Mouse (Mus musculus) ES-E14 (cell line): ENCODE measurements around the gene Rrm1. TPM values are rescaled to one million over a fixed set of nuclear protein-coding genes. Genes with fewer than 3 reads are reported as not detected.

Experiments used
- DNase-seq: peaks from one replicate; pipeline ENCODE4 v3.0.0-alpha.2; 2013; ENCODE audit warnings: low read depth, low spot score
- H3K27ac ChIP-seq: 2 replicates; pipeline ENCODE4 v1.5.1; 2012; ENCODE audit warnings: low read depth, mild to moderate bottlenecking, low read length, moderate library complexity, mixed read lengths; ENCODE audit not compliant: poor library complexity, insufficient read depth, severe bottlenecking
- H3K36me3 ChIP-seq: 2 replicates; pipeline ENCODE4 v1.6.1; 2012; ENCODE audit warnings: mild to moderate bottlenecking, low read length, moderate library complexity, mixed read lengths; ENCODE audit not compliant: control insufficient read depth, poor library complexity, insufficient read depth, severe bottlenecking
- H3K4me1 ChIP-seq, 2 experiments: fragments of 150-350 bp in 1 of 2; sonication (generic) in 1 of 2; 2 replicates each; pipeline ENCODE4 v1.6.1; 2012; ENCODE audit warnings: low read length in 2 of 2, mild to moderate bottlenecking in 1 of 2, mixed read lengths in 1 of 2; ENCODE audit not compliant: control insufficient read depth in 2 of 2, insufficient read depth in 2 of 2, poor library complexity in 1 of 2
- H3K4me3 ChIP-seq, 2 experiments: fragments of 150-350 bp in 1 of 2; sonication (generic) in 1 of 2; 2 replicates each; pipeline ENCODE4 v1.5.1; 2012; ENCODE audit warnings: low read length in 2 of 2, low read depth in 1 of 2, mild to moderate bottlenecking in 1 of 2, mixed read lengths in 1 of 2; ENCODE audit not compliant: insufficient read depth in 1 of 2, poor library complexity in 1 of 2, severe bottlenecking in 1 of 2
- H3K9ac ChIP-seq: 2 replicates; pipeline ENCODE4 v1.6.1; 2012; ENCODE audit warnings: low read depth, mild to moderate bottlenecking, low read length, mixed read lengths; ENCODE audit not compliant: poor library complexity, insufficient read depth, severe bottlenecking
- H3K9me3 ChIP-seq: fragments of 150-350 bp; sonication (generic); 2 replicates; pipeline ENCODE4 v1.6.1; 2012; ENCODE audit warnings: low read depth, mild to moderate bottlenecking, low read length; ENCODE audit not compliant: control insufficient read depth, insufficient read depth
- CHD2 ChIP-seq: IDR thresholded peaks from 2 replicates; pipeline ENCODE4 v1.6.1; 2014; ENCODE audit warnings: mild to moderate bottlenecking, low read depth, low read length, inconsistent platforms
- HCFC1 ChIP-seq: IDR thresholded peaks from 2 replicates; pipeline ENCODE4 v1.6.1; 2012; ENCODE audit warnings: low read length, inconsistent platforms, borderline replicate concordance; ENCODE audit not compliant: insufficient read depth
- MAFK ChIP-seq: IDR thresholded peaks from 2 replicates; pipeline ENCODE4 v1.6.1; 2014; ENCODE audit warnings: mild to moderate bottlenecking, low read depth, low read length, inconsistent platforms; ENCODE audit not compliant: insufficient read depth
- ZC3H11A ChIP-seq: IDR thresholded peaks from 2 replicates; pipeline ENCODE4 v1.6.1; 2012; ENCODE audit warnings: low read depth, mild to moderate bottlenecking, inconsistent platforms, low read length, borderline replicate concordance
- ZNF384 ChIP-seq: IDR thresholded peaks from 2 replicates; pipeline ENCODE4 v1.6.1; 2012; ENCODE audit warnings: low read depth, low read length, inconsistent platforms
- in situ Hi-C, 2 experiments: fragments of 600-800 bp; cut with MboI; formaldehyde crosslinking; loops; one replicate each; pipeline ENCODE4 v1.15.1; 2025; ENCODE audit warnings: low sequenced_read_pairs in 2 of 2, inconsistent platforms in 1 of 2; ENCODE audit not compliant: unreplicated experiment in 2 of 2
- total RNA-seq: library from RNA; depleted of rRNA; stranded (reverse); fragments of 300-350 nt; gene quantifications from 2 replicates; pipeline ENCODE4 v1.2.3, GENCODE M21; 2012

Gene Rrm1
- total RNA-seq, 1 experiment, result 109 TPM

DNA sequence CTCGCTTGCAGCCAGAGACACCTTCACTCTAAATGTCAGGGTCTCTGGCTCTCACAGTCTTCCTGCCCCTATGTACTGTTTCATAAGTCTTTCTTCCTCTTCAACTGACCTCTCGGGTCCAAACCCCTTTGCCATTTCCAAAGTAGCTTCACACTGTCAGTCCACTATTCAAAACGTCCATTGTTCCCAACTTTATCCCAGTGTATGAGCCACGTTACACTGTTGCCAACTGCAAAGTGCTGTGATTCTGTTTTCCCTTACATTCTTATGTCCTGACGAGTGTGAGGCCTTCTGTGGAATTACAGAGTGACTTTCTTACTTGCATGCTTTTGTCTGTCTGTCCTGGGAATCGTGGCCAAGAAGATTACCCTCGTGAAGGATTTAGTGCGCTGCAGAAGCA is 26.1 kb downstream of the Rrm1 start:
- Histone ChIP-seq H3K4me3 (no peak overlapping the region), H3K36me3 (peaks cover 24% of the 10 kb centered on the region), H3K27ac (no peak overlapping the region), H3K9me3 (no peaks in the 10 kb centered on the region), H3K4me1 (peaks cover 2% of the 10 kb centered on the region in 2 experiments; a peak in 3 of 4 replicates), H3K9ac (no peak overlapping the region)
- TF ChIP-seq ZNF384 (no peak), CHD2 (no peak), MAFK (no peak), ZC3H11A (no peak), HCFC1 (no peak)
- in situ Hi-C loops, result loop anchor here in 1 of 2 experiments (25.0 kb wide), 1 partner anchor 330 kb away; no protein-coding TSS in a partner anchor
- no peak for DNase-seq

DNA sequence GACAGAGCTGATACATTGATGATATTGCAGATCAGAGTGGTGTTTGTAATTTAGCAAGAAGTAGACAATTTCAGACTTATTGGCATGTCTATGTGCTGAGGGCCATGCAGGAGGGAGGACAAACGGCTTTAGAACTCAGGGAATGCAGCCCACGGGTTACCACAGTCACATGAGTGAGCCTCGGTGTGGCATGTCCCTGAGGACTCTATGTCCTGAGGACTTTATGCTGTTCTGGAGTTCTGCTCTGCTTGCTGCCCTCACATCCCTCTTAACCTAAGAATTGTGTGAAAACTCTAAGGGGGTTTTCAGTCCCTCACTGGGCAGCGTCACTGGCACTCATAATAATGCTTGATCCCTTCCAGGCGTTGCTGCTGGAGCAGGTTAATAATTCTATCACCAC is 31.2 kb downstream of the Rrm1 start:
- in situ Hi-C loops, result loop anchor here in 1 of 2 experiments (25.0 kb wide), 1 partner anchor 335 kb away; no protein-coding TSS in a partner anchor
- H3K4me1 ChIP-seq, result peaks cover 3 to 5% of the 10 kb centered on the region in 2 experiments; a peak in 3 of 4 replicates
- H3K4me3 ChIP-seq, result no peak overlapping the region
- H3K9me3 ChIP-seq, result no peaks in the 10 kb centered on the region
- peaks cover 7% of the 10 kb centered on the region for H3K36me3 ChIP-seq
- no peak for DNase-seq
- TF ChIP-seq HCFC1, result no peak
- no peak for TF ChIP-seq MAFK
- no peak for TF ChIP-seq ZNF384
- no peak for TF ChIP-seq CHD2
- no peak for TF ChIP-seq ZC3H11A
- no peak overlapping the region for H3K9ac ChIP-seq
- H3K27ac ChIP-seq, result no peak overlapping the region

DNA sequence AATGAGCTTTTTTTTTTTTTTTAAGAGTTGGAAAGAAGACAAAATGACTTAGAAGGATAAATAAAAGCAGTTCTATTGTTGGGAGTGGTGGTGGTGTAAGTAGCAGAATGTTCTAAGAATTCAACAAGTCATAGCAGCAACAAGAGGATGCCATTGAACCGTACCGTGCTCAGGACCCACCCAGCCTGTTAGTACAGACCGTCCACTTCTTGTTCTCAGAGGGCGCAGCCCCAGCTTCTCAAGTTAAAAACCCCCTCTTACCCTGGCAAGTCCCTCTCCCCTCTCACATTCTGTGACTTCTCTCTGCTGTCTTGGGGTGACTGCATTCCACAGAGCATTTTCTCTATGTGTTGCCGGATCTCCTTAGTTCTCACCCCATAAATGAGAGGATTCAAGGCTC is 35.1 kb downstream of the Rrm1 start:
- in situ Hi-C loops, result no loop called here
- no peak for DNase-seq
- no peak overlapping the region for H3K27ac ChIP-seq
- H3K4me3 ChIP-seq, result no peak overlapping the region
- TF ChIP-seq MAFK (no peak), ZNF384 (no peak), CHD2 (no peak), ZC3H11A (no peak), HCFC1 (no peak)
- H3K36me3 ChIP-seq, result peaks cover 2% of the 10 kb centered on the region; the same call in 1 of the 2 replicates
- H3K9me3 ChIP-seq, result no peaks in the 10 kb centered on the region
- peaks cover 8 to 10% of the 10 kb centered on the region in 2 experiments; a peak in 3 of 4 replicates for H3K4me1 ChIP-seq
- H3K9ac ChIP-seq, result no peak overlapping the region

DNA sequence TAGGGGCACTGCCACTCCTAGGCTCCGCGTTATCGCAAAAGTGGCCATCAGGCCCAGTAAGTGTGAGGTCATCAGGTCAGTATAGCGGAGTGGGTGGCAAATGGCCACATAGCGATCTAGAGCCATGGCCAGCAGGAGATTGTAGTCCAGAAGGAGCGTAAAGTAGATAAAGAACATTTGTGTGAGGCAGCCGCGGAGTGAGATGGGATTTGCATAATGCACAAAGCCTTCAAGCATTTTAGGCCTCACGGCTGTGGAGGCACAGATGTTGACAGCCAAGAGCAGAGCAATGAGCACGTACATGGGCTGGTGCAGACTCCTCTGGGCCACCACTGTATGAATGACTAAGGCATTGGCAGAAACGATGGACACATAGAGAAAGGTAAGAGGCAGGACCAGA is 35.9 kb downstream of the Rrm1 start:
- H3K9me3 ChIP-seq, result no peaks in the 10 kb centered on the region
- H3K36me3 ChIP-seq, result peaks cover 2% of the 10 kb centered on the region; the same call in 1 of the 2 replicates
- in situ Hi-C loops, result no loop called here
- TF ChIP-seq MAFK (no peak), CHD2 (no peak), HCFC1 (no peak), ZNF384 (no peak), ZC3H11A (no peak)
- H3K9ac ChIP-seq, result no peak overlapping the region
- no peak overlapping the region; the same call in 1 of the 2 replicates for H3K27ac ChIP-seq
- H3K4me3 ChIP-seq, result no peak overlapping the region
- peaks cover 8 to 10% of the 10 kb centered on the region in 2 experiments; a peak in 3 of 4 replicates for H3K4me1 ChIP-seq
- no peak for DNase-seq
